Mouse (Mus musculus) thymus, adult 2 months (tissue): ENCODE data around the gene Ankrd44.

ENCODE experiments used
- CTCF ChIP-seq: fragments of 200-500 bp; IDR thresholded peaks from 2 replicates; pipeline ENCODE4 v1.5.1; 2012; ENCODE audit warnings: mild to moderate bottlenecking, control low read depth, low read length, moderate library complexity, borderline replicate concordance; ENCODE audit not compliant: control insufficient read depth, poor library complexity, insufficient read depth; ENCODE audit errors: extremely low read depth
- POLR2A ChIP-seq: fragments of 200-500 bp; IDR thresholded peaks from 2 replicates; pipeline ENCODE4 v1.6.1; 2012; ENCODE audit warnings: mild to moderate bottlenecking, low read length, control low read depth, moderate library complexity; ENCODE audit not compliant: control insufficient read depth, poor library complexity, insufficient read depth; ENCODE audit errors: extremely low read depth

GRCm38 (mm10) chr1:54806116-54806850, 119.9 kb downstream of the Ankrd44 start:
- TF ChIP-seq CTCF, result no peak
- no peak for TF ChIP-seq POLR2A
